Mouse (Mus musculus) neural tube, embryonic 15.5 days (tissue): ENCODE data around the gene Vgll1. TPM values are rescaled to one million over a fixed set of nuclear protein-coding genes. Genes with fewer than 3 reads are reported as not detected.

Experiments
- ATAC-seq: fragments of 200-750 bp; cut with Nextera tagmentation; 2 replicates; pipeline ENCODE4 v1.8.0; 2017; ENCODE audit warnings: mild to moderate bottlenecking, moderate TSS enrichment, moderate library complexity; ENCODE audit not compliant: low FRiP score
- H3K27ac ChIP-seq: fragments of 300-500 bp; sonication (generic); replicated peaks from 2 replicates; pipeline ENCODE4 v1.5.1; 2015; ENCODE audit warnings: mild to moderate bottlenecking, inconsistent platforms
- H3K27me3 ChIP-seq: fragments of 300-500 bp; sonication (generic); replicated peaks from 2 replicates; pipeline ENCODE4 v1.6.1; 2015; ENCODE audit warnings: inconsistent platforms
- H3K36me3 ChIP-seq: fragments of 300-500 bp; sonication (generic); 2 replicates; pipeline ENCODE4 v1.6.1; 2015; ENCODE audit warnings: inconsistent platforms
- H3K4me1 ChIP-seq: fragments of 300-500 bp; sonication (generic); 2 replicates; pipeline ENCODE4 v1.6.1; 2015; ENCODE audit warnings: inconsistent platforms
- H3K4me2 ChIP-seq: fragments of 300-500 bp; sonication (generic); 2 replicates; pipeline ENCODE4 v1.6.1; 2015; ENCODE audit warnings: inconsistent platforms, mild to moderate bottlenecking, moderate library complexity
- H3K4me3 ChIP-seq: fragments of 300-500 bp; sonication (generic); replicated peaks from 2 replicates; pipeline ENCODE4 v1.5.1; 2015; ENCODE audit warnings: mild to moderate bottlenecking, inconsistent platforms
- H3K9ac ChIP-seq: fragments of 300-500 bp; sonication (generic); replicated peaks from 2 replicates; pipeline ENCODE4 v1.6.1; 2015; ENCODE audit warnings: mild to moderate bottlenecking, inconsistent platforms
- H3K9me3 ChIP-seq: fragments of 300-500 bp; sonication (generic); replicated peaks from 2 replicates; pipeline ENCODE4 v1.6.1; 2016; ENCODE audit warnings: inconsistent platforms
- WGBS: fragments of 180-500 bp; shearing (Covaris S2); methylation state at CpG from one replicate; pipeline ENCODE4 v1.1.7; 2015; ENCODE audit warnings: mixed read lengths; 5-methylcytosine and 5-hydroxymethylcytosine counted together
- polyA plus RNA-seq: library from polyadenylated mRNA; unstranded; fragments of >200 nt; fragmentation: Nextera tagmentation; extraction: Ambion mirVana; gene quantifications from 2 replicates; pipeline ENCODE4 v1.2.1, GENCODE M21; 2015

Vgll1 gene
- polyA plus RNA-seq, result not detected in 2 replicates

- no peak within 1 kb of the TSS for H3K9ac ChIP-seq
- H3K27me3 ChIP-seq, result no peaks in the 10 kb centered on the region
- no peak within 1 kb of the TSS for H3K4me3 ChIP-seq
- 90% methylated on average over 4 of the region's 4 CpGs for WGBS
- no peak within 1 kb of the TSS for H3K27ac ChIP-seq
- no peaks in the 10 kb centered on the region for H3K9me3 ChIP-seq
- no peaks in the 10 kb centered on the region for H3K36me3 ChIP-seq
- no peak for ATAC-seq
- no peak within 1 kb of the TSS for H3K4me2 ChIP-seq
- no peaks in the 10 kb centered on the region for H3K4me1 ChIP-seq
These were observed at the start of gene Vgll1 for GRCm38 (mm10) chrX:57087806-57088205. Vgll1 (plus strand) TSS chrX:57088106.

DNA sequence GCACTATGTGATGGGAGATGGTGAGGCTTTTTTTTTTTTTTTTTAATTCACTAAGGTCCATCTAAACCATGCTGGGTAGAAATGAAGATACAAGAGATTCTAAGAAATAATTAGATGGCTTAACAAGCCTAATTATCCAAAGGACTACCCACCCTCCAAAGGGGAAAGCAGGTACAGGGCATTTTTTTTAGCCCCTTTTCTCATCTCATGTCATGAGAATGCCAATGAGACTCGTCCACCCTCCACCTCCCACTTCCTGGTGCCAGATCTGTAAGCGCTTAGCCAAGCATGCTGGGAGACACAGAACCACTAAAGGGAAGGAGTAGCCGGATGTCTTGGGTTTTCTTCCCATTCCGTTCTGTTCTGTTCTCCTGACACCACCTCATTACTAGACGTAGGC lies 45.1 kb upstream of the Vgll1 start, which contains the start of gene Brs3:
Gene Brs3, plus strand, starts transcription at position 301 of the 400 bp plus-strand sequence.
- no peaks in the 10 kb centered on the region for H3K27me3 ChIP-seq
- 90% methylated on average over 5 of the region's 5 CpGs for WGBS
- no peak within 1 kb of the TSS for H3K4me3 ChIP-seq
- no peak within 1 kb of the TSS for H3K9ac ChIP-seq
- no peak within 1 kb of the TSS for H3K27ac ChIP-seq
- H3K4me2 ChIP-seq, result no peak within 1 kb of the TSS
- H3K36me3 ChIP-seq, result no peaks in the 10 kb centered on the region
- no peak for ATAC-seq
- no peaks in the 10 kb centered on the region for H3K9me3 ChIP-seq
- no peaks in the 10 kb centered on the region for H3K4me1 ChIP-seq

DNA sequence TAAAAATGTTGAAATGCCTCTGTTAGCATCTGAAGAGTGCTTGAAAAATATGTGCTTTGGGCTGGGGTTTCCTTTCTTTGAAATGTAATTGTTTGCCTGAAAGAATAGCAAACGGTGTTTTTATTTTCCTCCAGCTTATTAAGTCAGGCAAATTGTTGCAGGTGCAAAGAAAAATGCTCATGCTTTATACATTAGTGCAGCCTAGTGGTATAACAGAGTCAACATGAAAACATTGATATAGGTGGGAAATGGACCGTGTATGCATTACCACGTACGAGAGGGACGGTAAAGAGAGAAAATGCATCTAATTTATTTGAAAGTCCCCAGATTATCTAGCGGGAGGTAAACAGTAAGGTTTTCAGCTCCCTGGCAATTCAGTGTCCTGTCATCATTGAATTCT lies 44.0 kb upstream of the Vgll1 start:
- H3K4me2 ChIP-seq, result no peak overlapping the region

DNA sequence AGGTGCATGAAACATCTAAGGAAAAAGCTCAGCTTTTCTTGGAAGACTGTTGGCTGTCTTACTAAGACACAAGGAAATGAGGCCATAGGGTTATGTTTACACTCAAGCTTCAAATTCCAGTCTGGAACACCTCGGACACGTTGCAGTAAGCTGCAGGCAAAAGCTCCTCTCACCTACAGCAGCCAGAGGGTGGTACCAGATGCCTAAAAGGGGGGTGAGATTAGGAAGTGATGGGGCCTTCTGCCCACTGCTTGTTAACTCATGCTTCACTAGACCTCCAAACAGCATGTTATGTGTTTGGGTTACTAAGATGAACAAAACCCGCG lies 35.1 kb upstream of the Vgll1 start:
- Histone ChIP-seq H3K36me3 (0 out of 2 replicates have a peak, but pooled peaks cover 4% of the 10 kb centered on the region), H3K27ac (peak overlapping the region; percentile 97), H3K27me3 (no peaks in the 10 kb centered on the region), H3K4me2 (peak overlapping the region; percentile 51), H3K9ac (peak overlapping the region; percentile 61), H3K4me3 (peak overlapping the region; percentile 58), H3K9me3 (no peaks in the 10 kb centered on the region), H3K4me1 (peaks cover 7% of the 10 kb centered on the region; the same call in 1 of the 2 replicates)
- WGBS, result 38% methylated on average over 4 of the region's 4 CpGs
- ATAC-seq, result peak; percentile 84

More for the DNA sequence above, 44.0 kb upstream of the Vgll1 start:
- WGBS, result 74% methylated on average over 6 of the region's 6 CpGs
- H3K9ac ChIP-seq, result no peak overlapping the region
- no peak for ATAC-seq
- H3K36me3 ChIP-seq, result no peaks in the 10 kb centered on the region
- H3K9me3 ChIP-seq, result no peaks in the 10 kb centered on the region
- H3K27me3 ChIP-seq, result no peaks in the 10 kb centered on the region
- no peak overlapping the region for H3K27ac ChIP-seq
- H3K4me3 ChIP-seq, result no peak overlapping the region
- H3K4me1 ChIP-seq, result no peaks in the 10 kb centered on the region

DNA sequence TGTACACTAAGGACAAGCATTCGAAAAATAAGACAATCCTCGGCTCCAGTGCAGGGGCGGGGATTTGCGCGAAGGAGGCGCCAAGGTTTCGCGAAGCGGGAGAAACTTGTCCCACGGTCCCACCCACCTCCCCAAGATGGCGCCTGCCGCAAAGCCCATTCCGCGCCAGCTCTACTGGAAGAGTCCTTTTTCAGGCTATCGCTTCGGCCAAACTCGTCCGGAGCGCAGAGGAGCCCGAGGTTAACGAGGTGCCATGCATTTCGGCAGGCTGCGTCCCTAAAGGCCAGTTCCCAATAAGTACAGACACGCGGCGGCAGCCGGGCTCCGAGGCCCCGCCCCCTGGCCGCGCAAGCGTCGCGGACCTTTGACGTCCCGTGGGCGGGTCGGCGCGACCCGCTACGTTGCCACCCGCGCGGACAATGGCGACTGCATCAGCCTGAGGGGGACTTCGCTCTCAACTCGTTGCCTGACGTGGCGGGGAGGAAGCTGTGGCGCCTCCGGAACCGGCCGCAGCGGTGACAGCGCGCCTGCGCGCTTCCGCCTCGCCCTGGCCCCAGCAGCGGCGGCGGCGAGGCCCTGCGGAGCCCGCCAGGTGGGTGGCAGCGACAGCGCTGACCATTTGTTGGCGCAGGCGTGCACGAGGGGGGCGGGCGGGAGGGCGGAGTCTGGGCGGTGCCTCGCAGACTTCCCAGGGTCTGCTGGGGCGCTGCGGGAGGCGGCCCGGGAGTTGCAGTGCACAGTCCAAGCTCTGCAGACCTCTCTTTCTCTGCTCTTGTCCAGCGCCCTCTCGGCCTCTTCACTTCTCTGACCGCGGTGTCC lies 34.5 kb upstream of the Vgll1 start, which contains the start of gene Htatsf1:
Gene Htatsf1, plus strand, starts transcription at position 410 of the 819 bp plus-strand sequence.
- H3K4me1 ChIP-seq, result peaks cover 7% of the 10 kb centered on the region; the same call in 1 of the 2 replicates
- H3K9ac ChIP-seq, result peak within 1 kb of the TSS; percentile 61
- H3K27me3 ChIP-seq, result no peaks in the 10 kb centered on the region
- peak within 1 kb of the TSS; percentile 97 for H3K27ac ChIP-seq
- peak within 1 kb of the TSS; percentile 62 for H3K4me2 ChIP-seq
- ATAC-seq, result peak; percentile 97
- H3K36me3 ChIP-seq, result 0 out of 2 replicates have a peak, but pooled peaks cover 4% of the 10 kb centered on the region
- 28% methylated on average over 68 of the region's 85 CpGs for WGBS
- H3K4me3 ChIP-seq, result peak within 1 kb of the TSS; percentile 58
- H3K9me3 ChIP-seq, result no peaks in the 10 kb centered on the region

GRCm38 (mm10) chrX:57053993-57054385 lies 33.9 kb upstream of the Vgll1 start:
- H3K27me3 ChIP-seq, result no peaks in the 10 kb centered on the region
- H3K4me1 ChIP-seq, result peaks cover 7% of the 10 kb centered on the region; the same call in 1 of the 2 replicates
- 0 out of 2 replicates have a peak, but pooled peaks cover 4% of the 10 kb centered on the region for H3K36me3 ChIP-seq
- no peak for ATAC-seq
- WGBS, result 33% methylated on average over 11 of the region's 11 CpGs
- peak overlapping the region; percentile 58 for H3K4me3 ChIP-seq
- H3K9ac ChIP-seq, result peak overlapping the region; percentile 42; the same call in 1 of the 2 replicates
- H3K27ac ChIP-seq, result peak overlapping the region; percentile 97
- H3K4me2 ChIP-seq, result peak overlapping the region; percentile 62
- no peaks in the 10 kb centered on the region for H3K9me3 ChIP-seq

GRCm38 (mm10) chrX:57081496-57081895 lies 6.4 kb upstream of the Vgll1 start:
- H3K36me3 ChIP-seq, result no peaks in the 10 kb centered on the region
- H3K4me2 ChIP-seq, result no peak overlapping the region
- no peak overlapping the region for H3K27ac ChIP-seq
- H3K4me3 ChIP-seq, result no peak overlapping the region
- H3K9ac ChIP-seq, result no peak overlapping the region
- 77% methylated on average over 5 of the region's 5 CpGs for WGBS
- no peaks in the 10 kb centered on the region for H3K27me3 ChIP-seq
- no peaks in the 10 kb centered on the region for H3K9me3 ChIP-seq
- no peak for ATAC-seq
- H3K4me1 ChIP-seq, result no peaks in the 10 kb centered on the region

- 88% methylated on average over 1 of the region's 1 CpGs for WGBS
- no peak for ATAC-seq
- Histone ChIP-seq H3K36me3 (no peaks in the 10 kb centered on the region), H3K27ac (no peak overlapping the region), H3K9ac (no peak overlapping the region), H3K4me2 (no peak overlapping the region), H3K27me3 (no peaks in the 10 kb centered on the region), H3K4me1 (no peaks in the 10 kb centered on the region), H3K4me3 (no peak overlapping the region), H3K9me3 (no peaks in the 10 kb centered on the region)
These were observed 15.5 kb downstream of the Vgll1 start for GRCm38 (mm10) chrX:57103415-57103814.

DNA sequence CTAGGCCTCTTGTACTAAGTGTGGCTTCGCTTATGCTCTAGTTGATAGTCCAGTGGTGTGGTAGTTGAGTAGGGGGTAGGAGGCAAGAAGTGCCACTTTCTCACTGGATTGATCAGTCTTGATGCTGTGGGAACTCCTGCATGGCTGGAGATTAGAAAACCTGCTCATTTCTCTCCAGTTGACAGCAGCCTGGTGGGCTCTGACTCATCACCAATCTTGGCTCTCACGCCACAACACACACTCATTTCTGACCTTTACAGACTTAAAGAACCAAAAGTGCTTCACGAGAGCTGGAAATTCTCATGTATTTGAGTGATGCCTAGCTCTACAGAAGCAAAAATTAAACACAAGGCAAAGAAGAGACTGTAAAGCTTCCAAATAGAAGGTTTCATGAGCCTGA lies 19.1 kb downstream of the Vgll1 start:
- no peak for ATAC-seq
- WGBS, result 87% methylated on average over 3 of the region's 3 CpGs
- no peak overlapping the region for H3K4me2 ChIP-seq
- H3K9me3 ChIP-seq, result no peaks in the 10 kb centered on the region
- no peaks in the 10 kb centered on the region for H3K4me1 ChIP-seq
- no peaks in the 10 kb centered on the region for H3K36me3 ChIP-seq
- no peak overlapping the region for H3K27ac ChIP-seq
- H3K9ac ChIP-seq, result no peak overlapping the region
- no peaks in the 10 kb centered on the region for H3K27me3 ChIP-seq
- no peak overlapping the region for H3K4me3 ChIP-seq

DNA sequence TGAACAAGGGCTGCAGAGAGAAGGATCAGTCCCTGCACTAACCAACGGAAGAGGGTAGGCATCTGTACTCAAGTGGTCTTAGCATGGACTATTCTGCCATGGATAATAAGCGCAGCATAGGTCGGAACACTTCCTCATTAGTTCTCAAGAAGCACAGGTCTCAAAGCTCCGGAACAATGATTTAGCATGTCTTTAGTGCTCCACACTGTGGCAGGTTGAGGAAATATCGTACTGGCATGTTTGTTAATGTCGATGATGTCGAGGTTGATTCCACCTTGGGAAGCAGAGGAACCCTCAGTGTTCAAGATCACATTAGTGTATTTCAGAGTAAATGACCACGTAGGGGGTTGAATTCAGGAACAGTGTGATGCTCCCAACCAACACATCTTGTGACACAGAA lies 30.2 kb downstream of the Vgll1 start:
- Histone ChIP-seq H3K27ac (no peak overlapping the region), H3K4me2 (no peak overlapping the region), H3K9ac (no peak overlapping the region), H3K4me1 (no peaks in the 10 kb centered on the region), H3K9me3 (no peaks in the 10 kb centered on the region), H3K27me3 (no peaks in the 10 kb centered on the region), H3K4me3 (no peak overlapping the region), H3K36me3 (no peaks in the 10 kb centered on the region)
- WGBS, result 79% methylated on average over 8 of the region's 8 CpGs
- ATAC-seq, result no peak

GRCm38 (mm10) chrX:57120768-57121167 lies 32.9 kb downstream of the Vgll1 start:
- no peak overlapping the region for H3K9ac ChIP-seq
- WGBS, result 74% methylated on average over 1 of the region's 1 CpGs
- no peaks in the 10 kb centered on the region for H3K36me3 ChIP-seq
- H3K4me3 ChIP-seq, result no peak overlapping the region
- H3K4me2 ChIP-seq, result no peak overlapping the region
- H3K27ac ChIP-seq, result no peak overlapping the region
- no peaks in the 10 kb centered on the region for H3K9me3 ChIP-seq
- no peaks in the 10 kb centered on the region for H3K27me3 ChIP-seq
- no peak for ATAC-seq
- H3K4me1 ChIP-seq, result no peaks in the 10 kb centered on the region

DNA sequence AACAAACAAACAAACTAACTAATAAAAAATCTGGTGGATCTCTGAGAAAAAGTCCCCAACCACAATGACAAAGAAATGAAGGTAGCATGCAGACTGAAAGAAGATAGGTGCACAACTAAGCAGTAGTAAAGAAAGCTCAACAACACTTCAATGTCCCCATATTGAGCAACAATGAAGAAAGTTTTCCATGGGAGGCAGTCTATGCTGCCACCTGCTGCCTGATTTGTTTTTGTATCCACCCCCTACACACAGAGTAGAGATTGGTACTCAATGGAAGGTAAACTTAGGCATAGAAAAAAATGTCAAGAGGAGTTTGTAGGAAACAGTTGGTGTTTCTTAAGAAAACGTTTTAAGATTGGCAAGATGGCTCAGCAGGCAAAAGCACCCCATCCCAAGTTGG lies 42.7 kb downstream of the Vgll1 start:
- no peak for ATAC-seq
- Histone ChIP-seq H3K4me2 (no peak overlapping the region), H3K4me3 (no peak overlapping the region), H3K27me3 (no peaks in the 10 kb centered on the region), H3K27ac (no peak overlapping the region), H3K9ac (no peak overlapping the region), H3K36me3 (no peaks in the 10 kb centered on the region), H3K9me3 (no peaks in the 10 kb centered on the region), H3K4me1 (no peaks in the 10 kb centered on the region)
- WGBS, result 27% methylated on average over 1 of the region's 1 CpGs
